Mouse (Mus musculus) kidney, postnatal 0 days (tissue): ENCODE results near the gene Notch2. TPM values are rescaled to one million over a fixed set of nuclear protein-coding genes. Genes with fewer than 3 reads are reported as not detected.
A peak's percentile ranks its signal among the peaks of the same experiment; 100 is the strongest.

Experiments used
- ATAC-seq: fragments of 200-750 bp; cut with Nextera tagmentation; replicated peaks from 2 replicates; pipeline ENCODE4 v1.8.0; 2017; ENCODE audit warnings: low read depth, moderate number of reproducible peaks, moderate TSS enrichment, moderate library complexity; ENCODE audit not compliant: low FRiP score
- DNase-seq: peaks from one replicate; pipeline ENCODE4 v3.0.0-alpha.2; 2016; ENCODE audit warnings: low spot score
- H3K27ac ChIP-seq: fragments of 300-500 bp; sonication (generic); 2 replicates; pipeline ENCODE4 v1.5.1; 2014; ENCODE audit warnings: mild to moderate bottlenecking
- H3K27me3 ChIP-seq: fragments of 300-500 bp; sonication (generic); 2 replicates; pipeline ENCODE4 v1.6.1; 2014; ENCODE audit warnings: low read length, mixed read lengths; ENCODE audit not compliant: insufficient read depth
- H3K36me3 ChIP-seq: fragments of 300-500 bp; sonication (generic); 2 replicates; pipeline ENCODE4 v1.6.1; 2014; ENCODE audit warnings: low read length, mixed read lengths; ENCODE audit not compliant: insufficient read depth
- H3K4me1 ChIP-seq: fragments of 300-500 bp; sonication (generic); replicated peaks from 2 replicates; pipeline ENCODE4 v1.6.1; 2014; ENCODE audit warnings: antibody characterized with exemption, low read length, mixed read lengths; ENCODE audit not compliant: insufficient read depth
- H3K4me2 ChIP-seq: fragments of 300-500 bp; sonication (generic); 2 replicates; pipeline ENCODE4 v1.6.1; 2014; ENCODE audit warnings: mild to moderate bottlenecking, low read length, moderate library complexity, mixed read lengths
- H3K4me3 ChIP-seq: fragments of 300-500 bp; sonication (generic); replicated peaks from 2 replicates; pipeline ENCODE4 v1.5.1; 2014; ENCODE audit warnings: low read depth, low read length
- H3K9ac ChIP-seq: fragments of 300-500 bp; sonication (generic); 2 replicates; pipeline ENCODE4 v1.6.1; 2014; ENCODE audit warnings: low read depth, low read length
- H3K9me3 ChIP-seq: fragments of 300-500 bp; sonication (generic); replicated peaks from 2 replicates; pipeline ENCODE4 v1.6.1; 2016; ENCODE audit warnings: low read length, inconsistent platforms, mixed read lengths
- CTCF ChIP-seq: IDR thresholded peaks from 2 replicates; pipeline ENCODE4 v1.5.1; 2016; ENCODE audit warnings: antibody characterized with exemption, low read depth, mild to moderate bottlenecking, moderate library complexity
- WGBS: fragments of 180-500 bp; shearing (Covaris S2); extraction: QIAGEN DNeasy Blood & Tissue Kit; methylation state at CpG from one replicate; pipeline ENCODE4 v1.1.7; 2014; 5-methylcytosine and 5-hydroxymethylcytosine counted together
- polyA plus RNA-seq: library from polyadenylated mRNA; unstranded; fragments of >200 nt; fragmentation: Nextera tagmentation; extraction: Ambion mirVana; gene quantifications from 2 replicates; pipeline ENCODE4 v1.2.1, GENCODE M21; 2015

The Notch2 gene
- polyA plus RNA-seq, 1 experiment from 2014 or later, result 25.2 TPM

DNA sequence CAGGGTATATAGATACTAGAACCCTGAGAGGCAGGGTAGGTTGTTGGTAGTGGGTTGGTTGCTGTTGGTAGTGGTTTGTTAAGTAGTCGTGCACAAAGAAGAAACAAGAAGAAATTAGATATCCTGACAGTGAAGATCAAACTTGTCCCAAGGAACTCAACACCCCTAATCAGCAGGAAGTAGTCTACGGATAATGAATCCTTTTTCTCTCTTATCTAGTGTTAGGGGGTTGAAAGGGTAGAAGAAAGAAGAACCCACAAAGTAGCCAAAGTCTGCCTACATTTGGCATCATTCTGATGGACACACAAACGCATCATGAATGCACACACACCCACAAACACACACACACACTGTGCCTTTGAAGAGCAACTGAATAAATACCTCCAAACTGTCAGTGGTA is 9.1 kb upstream of the Notch2 start:
- Histone ChIP-seq H3K27me3 (no peaks in the 10 kb centered on the region), H3K4me3 (no peak overlapping the region), H3K9ac (no peak overlapping the region), H3K4me1 (no peaks in the 10 kb centered on the region), H3K4me2 (no peak overlapping the region), H3K27ac (no peak overlapping the region), H3K9me3 (no peaks in the 10 kb centered on the region), H3K36me3 (no peaks in the 10 kb centered on the region)
- DNase-seq (no peak), ATAC-seq (no peak)
- 54% methylated on average over 3 of the region's 3 CpGs for WGBS
- TF ChIP-seq CTCF, result no peak

DNA sequence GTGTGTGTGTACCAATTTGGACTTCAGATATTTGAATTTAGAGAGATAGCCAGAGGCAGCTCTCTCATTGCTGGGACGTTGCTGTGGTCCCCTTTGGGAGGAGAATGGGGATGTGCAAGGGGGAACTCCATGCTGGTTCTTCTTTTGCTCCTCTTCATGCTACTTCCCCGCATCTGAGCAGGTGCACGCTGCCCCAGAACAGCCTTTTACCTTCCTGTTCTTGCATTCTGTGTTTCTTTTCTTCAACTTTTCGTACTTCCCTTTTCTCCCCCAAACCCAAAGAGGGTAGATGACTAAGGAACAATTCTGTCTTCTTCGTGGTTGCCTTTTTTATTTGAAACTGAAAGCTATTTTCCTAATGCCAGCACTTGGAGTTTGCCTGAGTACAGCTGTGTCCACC is 8.0 kb upstream of the Notch2 start:
- no peak for ATAC-seq
- H3K27ac ChIP-seq, result no peak overlapping the region
- H3K36me3 ChIP-seq, result no peaks in the 10 kb centered on the region
- TF ChIP-seq CTCF, result no peak
- no peak overlapping the region for H3K9ac ChIP-seq
- no peak overlapping the region for H3K4me2 ChIP-seq
- no peaks in the 10 kb centered on the region for H3K27me3 ChIP-seq
- no peak overlapping the region for H3K4me3 ChIP-seq
- no peak for DNase-seq
- no peaks in the 10 kb centered on the region for H3K9me3 ChIP-seq
- 87% methylated on average over 5 of the region's 5 CpGs for WGBS
- no peaks in the 10 kb centered on the region for H3K4me1 ChIP-seq

- Histone ChIP-seq H3K4me2 (no peak overlapping the region), H3K4me3 (no peak overlapping the region), H3K9ac (no peak overlapping the region), H3K27ac (no peak overlapping the region), H3K9me3 (no peaks in the 10 kb centered on the region), H3K27me3 (no peaks in the 10 kb centered on the region), H3K36me3 (no peaks in the 10 kb centered on the region), H3K4me1 (no peaks in the 10 kb centered on the region)
- WGBS, result 73% methylated on average over 8 of the region's 8 CpGs
- DNase-seq (no peak), ATAC-seq (no peak)
- TF ChIP-seq CTCF, result no peak
Measured at GRCm38 (mm10) chr3:98006046-98006691, 7.2 kb upstream of the Notch2 start.

DNA sequence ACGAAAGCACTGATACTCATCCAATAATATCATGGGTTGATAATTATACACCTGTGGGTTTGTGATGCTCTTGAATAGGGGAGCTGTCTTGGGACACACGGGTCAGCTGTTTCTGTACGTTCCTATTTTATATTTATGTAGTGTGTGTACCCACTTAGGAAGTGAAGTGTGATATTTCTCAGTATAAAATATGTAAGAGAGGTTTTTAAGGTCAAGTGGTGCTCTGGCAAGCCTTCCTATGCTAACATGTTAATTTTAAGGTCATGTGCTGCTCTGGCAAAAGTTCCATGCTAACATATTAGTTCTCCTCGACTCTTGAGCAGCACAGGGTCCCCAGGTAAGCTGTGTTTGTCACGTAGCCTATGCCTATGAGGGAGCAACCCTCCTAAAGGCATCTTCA is 6.4 kb upstream of the Notch2 start:
- H3K36me3 ChIP-seq, result no peaks in the 10 kb centered on the region
- no peak for DNase-seq

DNA sequence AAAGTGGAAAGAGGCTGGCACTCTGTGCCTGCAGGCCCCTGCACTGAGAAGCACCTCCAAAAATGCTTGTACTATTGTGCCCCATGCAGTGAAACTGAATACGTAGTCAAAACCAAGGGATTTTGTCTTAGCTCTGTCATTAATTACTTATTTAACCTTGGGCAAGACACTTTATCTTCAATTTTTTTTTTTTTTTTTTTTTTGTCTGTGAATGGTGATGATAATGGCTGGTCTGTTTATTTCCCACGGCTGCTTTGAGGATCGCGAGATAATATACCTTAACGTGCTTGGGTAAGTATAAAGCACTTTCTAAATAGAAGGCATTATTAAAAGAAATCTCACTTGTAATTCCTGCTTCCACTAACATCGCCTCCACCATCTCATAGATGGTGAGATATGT is 5.2 kb upstream of the Notch2 start:
- Histone ChIP-seq H3K4me1 (no peaks in the 10 kb centered on the region), H3K27me3 (no peaks in the 10 kb centered on the region), H3K4me3 (no peak overlapping the region), H3K36me3 (no peaks in the 10 kb centered on the region), H3K27ac (no peak overlapping the region), H3K9ac (no peak overlapping the region), H3K9me3 (no peaks in the 10 kb centered on the region), H3K4me2 (no peak overlapping the region)
- ATAC-seq (no peak), DNase-seq (no peak)
- WGBS, result 86% methylated on average over 6 of the region's 6 CpGs
- TF ChIP-seq CTCF, result no peak

More for the DNA sequence above, 6.4 kb upstream of the Notch2 start:
- Histone ChIP-seq H3K4me3 (no peak overlapping the region), H3K27me3 (no peaks in the 10 kb centered on the region), H3K4me1 (no peaks in the 10 kb centered on the region), H3K27ac (no peak overlapping the region), H3K9me3 (no peaks in the 10 kb centered on the region), H3K4me2 (no peak overlapping the region), H3K9ac (no peak overlapping the region)
- no peak for TF ChIP-seq CTCF
- 90% methylated on average over 5 of the region's 5 CpGs for WGBS
- no peak for ATAC-seq

GRCm38 (mm10) chr3:98009190-98009840 is 4.0 kb upstream of the Notch2 start:
- H3K4me1 ChIP-seq, result no peaks in the 10 kb centered on the region
- H3K27ac ChIP-seq, result no peak overlapping the region
- ATAC-seq (no peak), DNase-seq (no peak)
- H3K9ac ChIP-seq, result no peak overlapping the region
- H3K27me3 ChIP-seq, result no peaks in the 10 kb centered on the region
- H3K36me3 ChIP-seq, result no peaks in the 10 kb centered on the region
- no peak for TF ChIP-seq CTCF
- 63% methylated on average over 7 of the region's 7 CpGs for WGBS
- H3K4me2 ChIP-seq, result no peak overlapping the region
- H3K4me3 ChIP-seq, result no peak overlapping the region
- H3K9me3 ChIP-seq, result no peaks in the 10 kb centered on the region

GRCm38 (mm10) chr3:98013086-98013400 is 284 bp upstream of the Notch2 start:
- H3K27ac ChIP-seq, result no peak overlapping the region
- no peak for TF ChIP-seq CTCF
- no peaks in the 10 kb centered on the region for H3K36me3 ChIP-seq
- H3K4me2 ChIP-seq, result peak overlapping the region; percentile 80
- ATAC-seq (no peak; the same call in 1 of the 2 replicates), DNase-seq (no peak)
- H3K9me3 ChIP-seq, result no peaks in the 10 kb centered on the region
- 0% methylated on average over 18 of the region's 18 CpGs for WGBS
- H3K27me3 ChIP-seq, result no peaks in the 10 kb centered on the region
- H3K4me3 ChIP-seq, result peak overlapping the region; percentile 69
- peak overlapping the region; percentile 55; the same call in 1 of the 2 replicates for H3K9ac ChIP-seq
- peaks cover 20% of the 10 kb centered on the region; the same call in 1 of the 2 replicates for H3K4me1 ChIP-seq
